Mouse (Mus musculus) spleen, adult 2 months (tissue): Measurements from ENCODE around the gene Eva1a.

Experiments
- CTCF ChIP-seq: fragments of 200-500 bp; IDR thresholded peaks from 2 replicates; pipeline ENCODE4 v1.5.1; 2011; ENCODE audit warnings: mild to moderate bottlenecking, inconsistent platforms; ENCODE audit not compliant: insufficient read depth, insufficient read length, insufficient replicate concordance; ENCODE audit errors: extremely low read depth
- POLR2A ChIP-seq: fragments of 200-500 bp; IDR thresholded peaks from 2 replicates; pipeline ENCODE4 v1.6.1; 2011; ENCODE audit warnings: low read depth, low read length, inconsistent platforms

- TF ChIP-seq CTCF (no peak), POLR2A (no peak)
Measured at GRCm38 (mm10) chr6:82030511-82030884, 10.3 kb upstream of the Eva1a start.
